Mouse (Mus musculus): ENCODE measurements around the gene Zdhhc12.
A peak's percentile ranks its signal among the peaks of the same experiment; 100 is the strongest.
"Not testable (repeated sequence)": the region's sequence is repeated elsewhere in the genome, so short reads cannot be mapped to it uniquely, and the experiment has no call there.

The Zdhhc12 gene

GRCm38 (mm10) chr2:30062249-30063093, 31.0 kb downstream of the Zdhhc12 start:
- DNase-seq: peak; percentile 75 to 85

GRCm38 (mm10) chr2:30061215-30062166, 32.0 kb downstream of the Zdhhc12 start:
- peak; percentile 13 to 56 for DNase-seq

GRCm38 (mm10) chr2:30058418-30058817, 35.0 kb downstream of the Zdhhc12 start:
- DNase-seq: no peak

- peak in 1 of 2 experiments; percentile 41 for DNase-seq
Observed at GRCm38 (mm10) chr2:30057223-30057904, 36.1 kb downstream of the Zdhhc12 start, which contains the start of gene Set. Gene Set, plus strand, starts transcription at chr2:30057378.

- no peak for DNase-seq
Observed at GRCm38 (mm10) chr2:30056736-30057135, 36.7 kb downstream of the Zdhhc12 start.

- DNase-seq: not testable (repeated sequence)
Observed at GRCm38 (mm10) chr2:30055310-30055709, 38.1 kb downstream of the Zdhhc12 start.

GRCm38 (mm10) chr2:30051992-30052761, 41.3 kb downstream of the Zdhhc12 start:
- DNase-seq: no peak

GRCm38 (mm10) chr2:30049831-30050230, 43.6 kb downstream of the Zdhhc12 start:
- DNase-seq: no peak

- DNase-seq: peak; percentile 98 to 99
Observed at GRCm38 (mm10) chr2:30048699-30049388, 44.6 kb downstream of the Zdhhc12 start, which contains the start of gene Wdr34. Gene Wdr34, minus strand, starts transcription at chr2:30048881.

- DNase-seq: no peak
Observed at GRCm38 (mm10) chr2:30048101-30048501, 45.3 kb downstream of the Zdhhc12 start.

GRCm38 (mm10) chr2:30047127-30047526, 46.3 kb downstream of the Zdhhc12 start:
- no peak for DNase-seq

GRCm38 (mm10) chr2:30044550-30044949, 48.9 kb downstream of the Zdhhc12 start:
- no peak for DNase-seq

- DNase-seq: peak; percentile 85 to 96
Observed at GRCm38 (mm10) chr2:30042445-30042844, 51.0 kb downstream of the Zdhhc12 start.
